In genomic region chr15:79445786-79446654, GRCm38 (mm10) we compare ENCODE assay signal across 22 mouse cellular contexts. TPM values are rescaled to one million over a fixed set of nuclear protein-coding genes. Genes with fewer than 3 reads are reported as not detected.
DNase-seq lines count a peak whose midpoint lies in the region; ATAC-seq lines count a peak whose summit lies in the region.
"Had no signal": no experiment of that assay in that cellular context is flagged by ENCODE, and none has a peak within 500 bp of the region (broad histone marks: within the 10 kb centered on the region; RNA-seq: fewer than 3 reads in every experiment).

No protein-coding gene starts in this region.

- no peaks in the 10 kb centered on the region for H3K36me3 ChIP-seq in limb, embryonic 12.5 days
- no peaks in the 10 kb centered on the region for H3K36me3 ChIP-seq in limb, embryonic 10.5 days
- H3K36me3 ChIP-seq: embryonic facial prominence, embryonic 10.5 days; forebrain, embryonic 12.5 days; liver, embryonic 13.5 days; lung, embryonic 15.5 days; midbrain, embryonic 15.5 days; neural tube, embryonic 15.5 days had no signal

- peaks cover 3% of the 10 kb centered on the region for H3K27me3 ChIP-seq in limb, embryonic 12.5 days
- H3K27me3 ChIP-seq in limb, embryonic 10.5 days (ENCODE audit: low read depth, poor library complexity, severe bottlenecking), result no peaks in the 10 kb centered on the region
- H3K27me3 ChIP-seq: lung, embryonic 15.5 days; midbrain, embryonic 15.5 days; neural tube, embryonic 15.5 days had no signal

- ATAC-seq in limb, embryonic 12.5 days (ENCODE audit: insufficient number of reproducible peaks, insufficient read depth, low FRiP score, low TSS enrichment, low read depth), result no peak
- ATAC-seq: midbrain, embryonic 15.5 days had no signal

- H3K27ac ChIP-seq in limb, embryonic 12.5 days, result 0 out of 2 replicates have a peak overlapping the region, but pooled peaks have one; percentile 35
- H3K27ac ChIP-seq in limb, embryonic 10.5 days, result no peak overlapping the region
- H3K27ac ChIP-seq in brown adipose tissue, adult 24 weeks (replicated peaks; ENCODE audit: low read depth, low read length), result peak overlapping the region; percentile 64
- H3K27ac ChIP-seq: embryonic facial prominence, embryonic 10.5 days; forebrain, embryonic 12.5 days; layer of hippocampus, adult 2 months; liver, embryonic 13.5 days; lung, embryonic 15.5 days; midbrain, embryonic 15.5 days; neural tube, embryonic 15.5 days; stomach, postnatal 0 days had no signal

- H3K4me2 ChIP-seq in limb, embryonic 12.5 days, result no peak overlapping the region
- H3K4me2 ChIP-seq: forebrain, embryonic 12.5 days; liver, embryonic 13.5 days; lung, embryonic 15.5 days; midbrain, embryonic 15.5 days; neural tube, embryonic 15.5 days had no signal

- H3K9ac ChIP-seq in limb, embryonic 12.5 days (replicated peaks), result no peak overlapping the region
- H3K9ac ChIP-seq: forebrain, embryonic 12.5 days; liver, embryonic 13.5 days; lung, embryonic 15.5 days; midbrain, embryonic 15.5 days; neural tube, embryonic 15.5 days had no signal

- 76% methylated on average over 8 of the region's 8 CpGs for WGBS in limb, embryonic 12.5 days
- WGBS in limb, embryonic 10.5 days, result 84% methylated on average over 8 of the region's 8 CpGs

- no peak overlapping the region for H3K4me3 ChIP-seq in limb, embryonic 12.5 days (replicated peaks)
- H3K4me3 ChIP-seq in limb, embryonic 10.5 days, result no peak overlapping the region
- H3K4me3 ChIP-seq in brown adipose tissue, adult 24 weeks (ENCODE audit: insufficient read depth, low read depth, low read length), result no peak overlapping the region
- H3K4me3 ChIP-seq: embryonic facial prominence, embryonic 10.5 days; forebrain, embryonic 12.5 days; layer of hippocampus, adult 2 months; liver, embryonic 13.5 days; lung, embryonic 15.5 days; megakaryocyte, embryonic 14.5 days; midbrain, embryonic 15.5 days; neural tube, embryonic 15.5 days had no signal

- H3K4me1 ChIP-seq in limb, embryonic 12.5 days (replicated peaks), result peaks cover 11% of the 10 kb centered on the region
- peaks cover 26% of the 10 kb centered on the region for H3K4me1 ChIP-seq in limb, embryonic 10.5 days
- H3K4me1 ChIP-seq in brown adipose tissue, adult 24 weeks (ENCODE audit: control insufficient read depth, insufficient read depth, insufficient read length, low read length), result no peaks in the 10 kb centered on the region; the same call in 1 of the 2 replicates

- DNase-seq in limb, embryonic 10.5 days (ENCODE audit: low spot score), result no peak
- DNase-seq in adipocyte (ENCODE audit: low spot score), result peak; percentile 89
- DNase-seq in skeletal muscle tissue, adult 2 months (ENCODE audit: low read depth, low spot score), result peak; percentile 62
- DNase-seq in T-cell, adult 2 months (ENCODE audit: low spot score), result no peak
- no peak for DNase-seq in cerebellum, postnatal 25 days
- DNase-seq: adrenal gland, postnatal 36 days; cerebellum, adult 8-10 months; kidney, adult 8-10 months; kidney, postnatal 14 days; liver, embryonic 13.5 days; right cerebral cortex, postnatal 14 days had no signal

- H3K9me3 ChIP-seq in limb, embryonic 12.5 days, result no peaks in the 10 kb centered on the region
- no peaks in the 10 kb centered on the region for H3K9me3 ChIP-seq in limb, embryonic 10.5 days (replicated peaks)
- H3K9me3 ChIP-seq: embryonic facial prominence, embryonic 10.5 days; forebrain, embryonic 12.5 days; liver, embryonic 13.5 days; lung, embryonic 15.5 days; megakaryocyte, embryonic 14.5 days; midbrain, embryonic 15.5 days; neural tube, embryonic 15.5 days had no signal

RNA-seq across cellular contexts. Expression of gene Csnk1e, which starts 9.3 kb away (rescaled TPM):
- 148 and 158 TPM in 2 replicates for polyA plus RNA-seq in limb, embryonic 12.5 days (2016; fragmentation: Nextera tagmentation; extraction: Ambion mirVana)
- polyA plus RNA-seq in limb, embryonic 10.5 days (2016; fragmentation: Nextera tagmentation; extraction: Ambion mirVana), result 152 and 170 TPM in 2 replicates
- 17.4 and 24.8 TPM in 2 replicates for polyA plus RNA-seq in brown adipose tissue, adult 24 weeks (2012; ENCODE audit: insufficient read depth, insufficient read length, missing spikeins)

RNA-seq across cellular contexts. Expression of gene Tmem184b, which starts 42.7 kb away (rescaled TPM):
- 54.7 and 63.8 TPM in 2 replicates for polyA plus RNA-seq in limb, embryonic 12.5 days (2016; fragmentation: Nextera tagmentation; extraction: Ambion mirVana)
- 63.5 and 74.8 TPM in 2 replicates for polyA plus RNA-seq in limb, embryonic 10.5 days (2016; fragmentation: Nextera tagmentation; extraction: Ambion mirVana)
- polyA plus RNA-seq in brown adipose tissue, adult 24 weeks (2012; ENCODE audit: insufficient read depth, insufficient read length, missing spikeins), result 60.3 and 71.0 TPM in 2 replicates

RNA-seq across cellular contexts. Expression of gene Kcnj4, which starts 59.0 kb away (rescaled TPM):
- polyA plus RNA-seq in limb, embryonic 12.5 days (2016; fragmentation: Nextera tagmentation; extraction: Ambion mirVana), result not detected in 2 replicates
- not detected in 2 replicates for polyA plus RNA-seq in limb, embryonic 10.5 days (2016; fragmentation: Nextera tagmentation; extraction: Ambion mirVana)
- polyA plus RNA-seq in brown adipose tissue, adult 24 weeks (2012; ENCODE audit: insufficient read depth, insufficient read length, missing spikeins), result not detected in 2 replicates
- polyA plus RNA-seq: embryonic facial prominence, embryonic 10.5 days; forebrain, embryonic 12.5 days; hindbrain, embryonic 11.5 days; liver, embryonic 13.5 days; neural tube, embryonic 15.5 days; stomach, postnatal 0 days had no signal

Comparison
In these comparisons a context has a peak if more than half of its experiments do, and no peak if none do; other contexts are left out.
1. DNase-seq: peak in adipocyte (single experiment) and skeletal muscle tissue, adult 2 months (single experiment); none in limb, embryonic 10.5 days (single experiment), T-cell, adult 2 months (single experiment) and cerebellum, postnatal 25 days (0 of 2).